Mouse (Mus musculus): Measurements from ENCODE around the gene Ptgir.

- TF ChIP-seq CTCF (IDR thresholded peaks at IDR 0.05; ENCODE audit: borderline replicate concordance, control insufficient read depth, extremely low read depth, insufficient read depth, low read length, poor library complexity) = no peak
- no peak for TF ChIP-seq POLR2A (IDR thresholded peaks at IDR 0.05; ENCODE audit: control insufficient read depth, extremely low read depth, insufficient read depth, low read length, poor library complexity)
Observed at GRCm38 (mm10) chr7:16908367-16908766, 2.1 kb downstream of the Ptgir start.

All from thymus, adult 2 months (tissue).